Mouse (Mus musculus) E14TG2a.4 (cell line): ENCODE measurements at regions not wholly inside any gene's neighbourhood (a gene's known extent, or its start where the extent isn't known, plus 50 kb on each side); places are given as distances from the start of the nearest gene placed in this dataset.

Experiments
- H3K27me3 ChIP-seq: 2 replicates; pipeline ENCODE4 v1.6.1; 2014; ENCODE audit warnings: low read length, control low read depth; ENCODE audit not compliant: insufficient read depth
- H3K36me3 ChIP-seq: 2 replicates; pipeline ENCODE4 v1.6.1; 2014; ENCODE audit warnings: low read length, control low read depth; ENCODE audit not compliant: insufficient read depth
- H3K4me1 ChIP-seq: replicated peaks from 2 replicates; pipeline ENCODE4 v1.6.1; 2014; ENCODE audit warnings: low read depth, low read length, control low read depth
- H3K4me3 ChIP-seq: replicated peaks from 2 replicates; pipeline ENCODE4 v1.5.1; 2014; ENCODE audit warnings: mild to moderate bottlenecking, low read length
- H3K9me3 ChIP-seq: 2 replicates; pipeline ENCODE4 v1.6.1; 2014; ENCODE audit warnings: low read length, control low read depth
- CTCF ChIP-seq: conservative IDR thresholded peaks from 2 replicates; pipeline ENCODE4 v1.5.1; 2014; ENCODE audit warnings: low read length
- NANOG ChIP-seq: IDR thresholded peaks from 2 replicates; pipeline ENCODE4 v1.6.1; 2014; ENCODE audit warnings: borderline replicate concordance, low read length, mixed read lengths
- POU5F1 ChIP-seq: IDR thresholded peaks from 2 replicates; pipeline ENCODE4 v1.6.1; 2014; ENCODE audit warnings: low read length, borderline replicate concordance

DNA sequence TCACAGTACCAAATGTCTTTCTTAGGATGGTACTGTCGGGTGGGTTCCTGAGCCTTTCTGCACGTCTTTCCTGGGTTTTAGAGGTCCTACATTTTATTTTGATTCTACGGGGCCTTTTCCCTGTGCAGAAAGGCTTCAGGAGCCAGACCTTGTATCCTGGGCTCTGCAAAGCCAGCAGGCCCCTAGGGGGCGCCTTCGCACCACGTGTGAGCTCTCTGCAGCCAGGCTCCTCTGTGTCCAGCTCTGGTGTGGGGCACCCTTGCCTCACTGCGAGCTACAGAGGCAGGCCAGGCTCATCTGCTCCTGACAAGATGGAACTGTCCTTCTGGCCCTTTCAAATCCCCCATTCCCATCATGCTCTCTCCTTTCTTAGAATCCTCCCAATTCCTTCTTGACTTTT lies 53.3 kb upstream of the Usp3 start:
- Histone ChIP-seq H3K9me3 (no peaks in the 10 kb centered on the region), H3K27me3 (peaks cover 24% of the 10 kb centered on the region), H3K4me3 (no peak overlapping the region), H3K36me3 (no peaks in the 10 kb centered on the region), H3K4me1 (no peaks in the 10 kb centered on the region)
- no peak for TF ChIP-seq POU5F1
- no peak for TF ChIP-seq NANOG
- TF ChIP-seq CTCF: peak; percentile 76

DNA sequence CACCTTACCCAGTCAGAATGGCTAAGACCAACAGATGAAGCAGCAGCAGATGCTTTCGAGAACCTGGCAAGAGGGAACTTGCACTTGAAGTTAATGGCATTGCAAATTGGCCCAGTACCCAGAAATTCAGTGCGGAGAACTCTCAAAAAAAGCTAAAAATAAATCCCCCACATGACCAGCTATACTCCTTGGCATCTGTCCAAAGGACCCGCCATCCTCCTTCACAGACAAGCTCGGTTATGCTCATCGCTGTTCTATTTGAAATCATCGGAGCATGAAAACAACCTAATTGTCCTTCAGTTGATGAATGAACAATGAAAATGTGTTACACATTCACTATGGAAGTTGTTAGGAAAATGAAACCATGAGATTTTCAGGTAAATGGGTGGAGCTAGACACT lies 58.4 kb upstream of the Usp3 start:
- TF ChIP-seq NANOG: no peak
- no peak for TF ChIP-seq CTCF
- no peak for TF ChIP-seq POU5F1
- H3K27me3 ChIP-seq: peaks cover 38% of the 10 kb centered on the region
- no peak overlapping the region for H3K4me3 ChIP-seq
- H3K4me1 ChIP-seq: no peaks in the 10 kb centered on the region
- H3K36me3 ChIP-seq: no peaks in the 10 kb centered on the region
- H3K9me3 ChIP-seq: no peaks in the 10 kb centered on the region

DNA sequence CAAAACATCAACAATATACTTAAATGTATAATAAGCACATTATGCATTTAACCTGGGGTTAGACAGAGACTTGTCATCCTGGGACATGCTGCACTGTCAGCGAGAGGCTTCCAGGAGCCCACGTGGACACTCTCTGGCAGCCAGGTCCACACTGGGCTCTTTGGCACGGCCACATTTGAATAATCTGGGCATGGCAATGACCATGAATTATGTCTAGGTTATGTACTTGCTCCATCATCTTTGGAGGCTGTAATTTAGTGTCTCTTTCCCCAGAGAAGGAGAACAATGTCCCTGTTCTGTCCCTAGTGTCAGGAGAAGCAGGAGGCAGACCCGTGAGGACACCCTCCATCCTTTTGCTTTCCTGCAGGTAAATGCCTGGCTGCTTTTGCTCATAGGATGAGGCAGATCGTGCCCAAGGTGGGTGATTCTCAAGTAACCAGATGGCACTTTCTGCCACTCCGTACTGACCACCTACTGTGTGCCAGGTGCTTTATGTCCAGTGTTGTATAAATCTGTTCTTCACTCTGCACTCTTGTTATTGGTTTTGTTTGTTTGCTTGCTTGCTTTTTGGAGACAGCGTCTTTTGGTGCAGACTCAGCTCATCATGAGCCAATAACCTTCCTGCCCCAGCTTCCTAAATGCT lies 56.2 kb upstream of the Car12 start:
- Histone ChIP-seq H3K36me3 (no peaks in the 10 kb centered on the region), H3K9me3 (no peaks in the 10 kb centered on the region), H3K27me3 (peaks cover 25% of the 10 kb centered on the region), H3K4me3 (no peak overlapping the region), H3K4me1 (peaks cover 15% of the 10 kb centered on the region)
- TF ChIP-seq NANOG: no peak
- no peak for TF ChIP-seq POU5F1
- TF ChIP-seq CTCF: no peak

DNA sequence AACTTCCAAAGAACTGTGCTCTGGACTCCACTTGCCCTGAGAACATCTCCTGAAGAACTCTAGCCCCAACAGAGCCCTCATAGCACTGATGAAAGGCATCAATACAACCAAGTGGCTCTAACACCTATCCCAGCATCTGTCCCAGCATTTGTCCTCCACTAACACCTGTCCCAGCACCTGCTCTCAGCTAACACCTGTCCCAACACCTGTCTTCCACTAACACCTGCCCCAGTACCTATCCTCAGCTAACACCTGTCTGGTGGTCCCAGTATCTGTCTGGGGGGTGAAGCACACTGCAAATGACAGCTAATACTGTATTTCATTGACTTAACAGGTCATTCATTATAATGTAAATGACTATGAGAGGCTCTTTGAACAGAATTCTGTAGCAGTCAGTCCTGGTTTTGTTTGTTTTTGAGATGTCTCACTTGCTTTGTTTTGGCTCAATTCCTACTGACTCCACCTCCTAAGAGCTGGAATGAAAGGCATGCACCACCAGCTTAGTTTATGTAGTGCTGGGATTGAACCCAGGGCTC lies 54.7 kb upstream of the Car12 start:
- TF ChIP-seq POU5F1 (no peak), NANOG (peak; percentile 83)
- peaks cover 23% of the 10 kb centered on the region for H3K27me3 ChIP-seq
- no peak overlapping the region for H3K4me3 ChIP-seq
- H3K4me1 ChIP-seq: peaks cover 15% of the 10 kb centered on the region
- no peaks in the 10 kb centered on the region for H3K36me3 ChIP-seq
- H3K9me3 ChIP-seq: no peaks in the 10 kb centered on the region

DNA sequence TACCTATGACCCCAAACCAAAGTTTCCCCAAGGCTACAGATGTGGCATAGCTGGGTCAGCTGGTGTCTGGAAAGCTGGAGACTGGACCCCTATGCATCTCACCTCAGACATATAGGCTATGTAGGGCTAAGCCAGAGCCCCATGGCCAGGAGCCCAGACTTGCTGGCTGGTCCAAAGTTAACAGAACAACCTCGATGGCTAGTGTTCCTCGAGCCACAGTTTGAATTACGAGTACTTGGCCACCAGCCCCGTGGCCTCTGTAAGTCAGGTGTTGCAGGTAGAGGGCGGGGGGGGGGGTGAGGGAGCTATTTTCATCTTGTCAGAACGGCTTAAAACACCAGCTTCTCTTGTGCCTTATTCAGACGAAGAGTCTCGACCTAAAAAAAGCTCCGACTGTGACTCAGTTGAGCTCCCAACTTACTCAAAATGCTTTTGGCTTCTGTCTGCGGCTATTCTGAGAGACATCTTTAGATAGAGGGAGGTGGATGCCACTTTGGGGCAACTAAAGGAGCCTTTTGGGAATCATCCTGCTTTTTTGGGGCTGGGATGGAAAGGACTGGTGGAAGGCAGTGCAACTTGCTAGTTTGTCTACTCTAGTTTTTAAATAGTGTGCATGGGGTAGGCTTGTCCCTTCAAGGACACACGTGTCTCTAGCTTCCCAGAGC lies 53.6 kb upstream of the Car12 start:
- no peak overlapping the region for H3K4me3 ChIP-seq
- H3K36me3 ChIP-seq: no peaks in the 10 kb centered on the region
- peaks cover 17% of the 10 kb centered on the region for H3K27me3 ChIP-seq
- 0 out of 2 replicates have a peak, but pooled peaks cover 3% of the 10 kb centered on the region for H3K9me3 ChIP-seq
- H3K4me1 ChIP-seq: peaks cover 15% of the 10 kb centered on the region
- no peak for TF ChIP-seq NANOG
- TF ChIP-seq POU5F1: no peak
- no peak for TF ChIP-seq CTCF

DNA sequence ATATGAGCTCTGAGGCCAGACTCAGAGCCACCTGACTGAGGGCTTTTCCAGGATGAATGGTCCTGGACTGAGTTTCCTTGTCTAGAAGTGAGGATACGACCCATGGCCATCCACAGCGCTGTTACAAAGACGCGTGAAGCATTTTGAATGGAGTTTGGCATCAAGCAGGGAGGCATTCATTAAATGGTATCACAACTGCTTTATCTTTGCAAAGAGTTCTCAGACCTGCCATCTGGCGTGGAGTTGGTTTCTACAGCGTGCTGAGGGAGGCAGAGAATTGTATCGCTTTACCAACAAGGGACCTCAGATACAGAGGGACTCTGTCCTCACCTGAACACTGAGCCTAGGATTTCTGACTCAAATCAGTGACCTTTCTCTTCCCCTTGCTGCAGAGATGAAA lies 51.9 kb upstream of the Car12 start:
- no peak for TF ChIP-seq CTCF
- no peak for TF ChIP-seq POU5F1
- TF ChIP-seq NANOG: no peak
- Histone ChIP-seq H3K4me1 (peaks cover 15% of the 10 kb centered on the region), H3K27me3 (peaks cover 17% of the 10 kb centered on the region; the same call in 1 of the 2 replicates), H3K4me3 (no peak overlapping the region), H3K36me3 (no peaks in the 10 kb centered on the region), H3K9me3 (0 out of 2 replicates have a peak, but pooled peaks cover 3% of the 10 kb centered on the region)

DNA sequence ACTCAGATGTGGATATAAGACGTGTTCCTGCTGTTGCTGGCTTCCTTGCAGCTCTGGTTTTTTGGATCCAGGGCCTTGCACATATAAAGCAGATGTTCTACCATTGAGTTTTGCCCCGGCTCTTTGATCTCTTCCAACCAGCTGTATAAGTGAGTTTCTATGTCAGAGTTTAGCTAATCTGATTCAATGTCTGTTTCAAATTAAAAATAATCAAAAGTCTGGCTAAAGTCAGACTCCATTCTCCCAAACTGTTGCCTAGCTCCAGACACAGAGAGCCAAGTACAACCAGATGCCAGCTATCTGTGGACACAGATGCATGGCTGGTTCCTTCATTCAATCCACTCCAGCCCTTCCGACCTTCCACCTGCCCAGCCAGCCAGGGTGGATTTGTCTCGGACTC lies 51.0 kb upstream of the Car12 start:
- Histone ChIP-seq H3K9me3 (0 out of 2 replicates have a peak, but pooled peaks cover 3% of the 10 kb centered on the region), H3K4me3 (no peak overlapping the region), H3K36me3 (no peaks in the 10 kb centered on the region), H3K4me1 (peaks cover 15% of the 10 kb centered on the region), H3K27me3 (peaks cover 15% of the 10 kb centered on the region; the same call in 1 of the 2 replicates)
- TF ChIP-seq CTCF (no peak), NANOG (no peak), POU5F1 (no peak)
